Mouse (Mus musculus) spleen, adult 2 months (tissue): Measurements from ENCODE around the gene H2al2a. TPM values are rescaled to one million over a fixed set of nuclear protein-coding genes. Genes with fewer than 3 reads are reported as not detected.

ENCODE experiments used
- DNase-seq, 2 experiments: peaks; one replicate each; pipeline versions ENCODE4 v3.0.0 to v3.0.0-alpha.2; 2012 to 2021; ENCODE audit warnings: low spot score in 2 of 2, low read depth in 1 of 2
- H3K27ac ChIP-seq: fragments of 200-500 bp; 2 replicates; pipeline ENCODE4 v1.5.1; 2012; ENCODE audit warnings: low read length, inconsistent platforms; ENCODE audit not compliant: insufficient read depth
- H3K27me3 ChIP-seq: fragments of 200-500 bp; 2 replicates; pipeline ENCODE4 v1.6.1; 2012; ENCODE audit warnings: mild to moderate bottlenecking, moderate library complexity, low read length, inconsistent platforms; ENCODE audit not compliant: control insufficient read depth, insufficient read depth
- H3K36me3 ChIP-seq: fragments of 200-500 bp; 2 replicates; pipeline ENCODE4 v1.6.1; 2012; ENCODE audit warnings: mild to moderate bottlenecking, low read length, inconsistent platforms; ENCODE audit not compliant: control insufficient read depth, insufficient read depth
- H3K4me1 ChIP-seq: fragments of 200-500 bp; 2 replicates; pipeline ENCODE4 v1.6.1; 2011; ENCODE audit warnings: inconsistent platforms; ENCODE audit not compliant: control insufficient read depth, insufficient read depth, insufficient read length
- H3K4me3 ChIP-seq: fragments of 200-500 bp; 2 replicates; pipeline ENCODE4 v1.5.1; 2011; ENCODE audit warnings: mild to moderate bottlenecking, inconsistent platforms; ENCODE audit not compliant: insufficient read depth, insufficient read length; ENCODE audit errors: extremely low read depth
- CTCF ChIP-seq: fragments of 200-500 bp; IDR thresholded peaks from 2 replicates; pipeline ENCODE4 v1.5.1; 2011; ENCODE audit warnings: mild to moderate bottlenecking, inconsistent platforms; ENCODE audit not compliant: insufficient read depth, insufficient read length, insufficient replicate concordance; ENCODE audit errors: extremely low read depth
- POLR2A ChIP-seq: fragments of 200-500 bp; IDR thresholded peaks from 2 replicates; pipeline ENCODE4 v1.6.1; 2011; ENCODE audit warnings: low read depth, low read length, inconsistent platforms
- WGBS: fragments of 180-500 bp; shearing (Covaris S2); methylation state at CpG from one replicate; pipeline ENCODE4 v1.1.7; 2018; 5-methylcytosine and 5-hydroxymethylcytosine counted together
- polyA plus RNA-seq: library from polyadenylated mRNA; depleted of rRNA; stranded (reverse); fragments of >200 nt; gene quantifications from 2 replicates; pipeline ENCODE4 v1.2.3, GENCODE M21; 2012

The H2al2a gene
- polyA plus RNA-seq, 1 experiment, result not detected

- Histone ChIP-seq H3K4me3 (peak overlapping the region; percentile 68), H3K27ac (peak overlapping the region; percentile 59), H3K36me3 (no peaks in the 10 kb centered on the region), H3K4me1 (peaks cover 10% of the 10 kb centered on the region), H3K27me3 (peaks cover 26% of the 10 kb centered on the region)
- DNase-seq, result peak; percentile 71 to 85
- WGBS, result under 1% methylated on average over 43 of the region's 44 CpGs
- TF ChIP-seq POLR2A (no peak), CTCF (peak; percentile 96)
These were observed 30.8 kb upstream of the H2al2a start for GRCm38 (mm10) chr2:18027448-18028139.

GRCm38 (mm10) chr2:18026116-18026947 is 29.6 kb upstream of the H2al2a start:
- TF ChIP-seq POLR2A, result no peak
- no peak for TF ChIP-seq CTCF
- DNase-seq, result peak in 1 of 2 experiments; percentile 23
- H3K36me3 ChIP-seq, result no peaks in the 10 kb centered on the region
- H3K4me3 ChIP-seq, result peak overlapping the region; percentile 68
- peaks cover 17% of the 10 kb centered on the region for H3K27me3 ChIP-seq
- H3K27ac ChIP-seq, result peak overlapping the region; percentile 22; the same call in 1 of the 2 replicates
- 1% methylated on average over 44 of the region's 44 CpGs for WGBS
- H3K4me1 ChIP-seq, result peaks cover 10% of the 10 kb centered on the region

- WGBS, result 6% methylated on average over 14 of the region's 14 CpGs
- no peaks in the 10 kb centered on the region for H3K36me3 ChIP-seq
- no peak for DNase-seq
- peaks cover 15% of the 10 kb centered on the region for H3K27me3 ChIP-seq
- peaks cover 10% of the 10 kb centered on the region for H3K4me1 ChIP-seq
- H3K4me3 ChIP-seq, result peak overlapping the region; percentile 68; the same call in 1 of the 2 replicates
- TF ChIP-seq CTCF (no peak), POLR2A (no peak)
- H3K27ac ChIP-seq, result peak overlapping the region; percentile 22; the same call in 1 of the 2 replicates
These were observed 29.0 kb upstream of the H2al2a start for GRCm38 (mm10) chr2:18025781-18026115.

- WGBS, result 75% methylated on average over 5 of the region's 5 CpGs
- no peak for DNase-seq
- TF ChIP-seq POLR2A (no peak), CTCF (no peak)
- H3K27me3 ChIP-seq, result peaks cover 15% of the 10 kb centered on the region
- H3K4me3 ChIP-seq, result no peak overlapping the region
- H3K27ac ChIP-seq, result no peak overlapping the region
- H3K36me3 ChIP-seq, result no peaks in the 10 kb centered on the region
- peaks cover 10% of the 10 kb centered on the region for H3K4me1 ChIP-seq
These were observed 28.4 kb upstream of the H2al2a start for GRCm38 (mm10) chr2:18025116-18025515.

GRCm38 (mm10) chr2:18022886-18023285 is 26.1 kb upstream of the H2al2a start:
- Histone ChIP-seq H3K27ac (no peak overlapping the region), H3K36me3 (no peaks in the 10 kb centered on the region), H3K27me3 (peaks cover 7% of the 10 kb centered on the region), H3K4me1 (peaks cover 10% of the 10 kb centered on the region), H3K4me3 (no peak overlapping the region)
- TF ChIP-seq CTCF, result no peak
- TF ChIP-seq POLR2A, result no peak
- 65% methylated on average over 1 of the region's 1 CpGs for WGBS
- DNase-seq, result no peak

GRCm38 (mm10) chr2:18019122-18019521 is 22.4 kb upstream of the H2al2a start:
- no peak for TF ChIP-seq CTCF
- TF ChIP-seq POLR2A, result no peak
- H3K27me3 ChIP-seq, result no peaks in the 10 kb centered on the region
- WGBS, result 84% methylated on average over 1 of the region's 1 CpGs

More at GRCm38 (mm10) chr2:18019122-18019521, 22.4 kb upstream of the H2al2a start:
- Histone ChIP-seq H3K27ac (no peak overlapping the region), H3K36me3 (no peaks in the 10 kb centered on the region), H3K4me3 (no peak overlapping the region), H3K4me1 (no peaks in the 10 kb centered on the region)
- no peak for DNase-seq
